Mouse (Mus musculus): ENCODE measurements at regions not wholly inside any gene's neighbourhood (a gene's known extent, or its start where the extent isn't known, plus 50 kb on each side); places are given as distances from the start of the nearest gene placed in this dataset.

- TF ChIP-seq CTCF (IDR thresholded peaks at IDR 0.05; ENCODE audit: control insufficient read depth, insufficient read depth, insufficient replicate concordance, low read depth, low read length), result no peak
- TF ChIP-seq POLR2A (IDR thresholded peaks at IDR 0.05; ENCODE audit: control insufficient read depth, low read depth, low read length), result no peak
These were observed 115.4 kb upstream of the Csf3r start for GRCm38 (mm10) chr4:125908901-125909300.

Data from testis, adult 2 months (tissue).